ENCODE assay signal across 8 mouse cellular contexts in genomic region chr10:120233655-120234367, GRCm38 (mm10). TPM values are rescaled to one million over a fixed set of nuclear protein-coding genes. Genes with fewer than 3 reads are reported as not detected.
DNase-seq lines count a peak whose midpoint lies in the region; ATAC-seq lines count a peak whose summit lies in the region.

No protein-coding gene starts in this region.

- DNase-seq in urinary bladder, adult 2 months (ENCODE audit: low spot score): peak; percentile 22
- no peak for DNase-seq in urinary bladder, postnatal 10 days (ENCODE audit: low spot score)
- DNase-seq in cerebellum, postnatal 36 days: peak; percentile 36 to 43
- DNase-seq in heart, adult 18-20 months: peak; percentile 39 to 81
- DNase-seq in liver, embryonic 11.5 days (ENCODE audit: low spot score): peak; percentile 50
- peak; percentile 17 to 21 for DNase-seq in thymus, postnatal 36 days

- ATAC-seq in kidney, embryonic 14.5 days (ENCODE audit: low FRiP score, low TSS enrichment): peak; percentile 40; the same call in 1 of the 2 replicates
- peak; percentile 57 for ATAC-seq in liver, embryonic 11.5 days (replicated peaks; ENCODE audit: low FRiP score)
- peak; percentile 22; the same call in 1 of the 2 replicates for ATAC-seq in neutrophil, adult 5-6 weeks (ENCODE audit: extremely low read depth, insufficient number of reproducible peaks, low FRiP score, poor library complexity, severe bottlenecking)

- no peak overlapping the region for H3K27ac ChIP-seq in kidney, embryonic 14.5 days (ENCODE audit: low read depth, low read length)
- no peak overlapping the region for H3K27ac ChIP-seq in liver, embryonic 11.5 days (ENCODE audit: low read depth, low read length)

- no peaks in the 10 kb centered on the region for H3K27me3 ChIP-seq in kidney, embryonic 14.5 days (ENCODE audit: control insufficient read depth, insufficient read depth, low read length)
- no peaks in the 10 kb centered on the region for H3K27me3 ChIP-seq in liver, embryonic 11.5 days (replicated peaks; ENCODE audit: control insufficient read depth, insufficient read depth, low read length)

- 30% methylated on average over 18 of the region's 18 CpGs for WGBS in kidney, embryonic 14.5 days
- 26% methylated on average over 18 of the region's 18 CpGs for WGBS in liver, embryonic 11.5 days

- no peak overlapping the region; the same call in 1 of the 2 replicates for H3K4me2 ChIP-seq in kidney, embryonic 14.5 days (replicated peaks; ENCODE audit: low read depth, low read length)
- peak overlapping the region; percentile 56 for H3K4me2 ChIP-seq in liver, embryonic 11.5 days

- H3K9ac ChIP-seq in kidney, embryonic 14.5 days (ENCODE audit: low read depth, low read length): no peak overlapping the region
- H3K9ac ChIP-seq in liver, embryonic 11.5 days (ENCODE audit: low read depth, low read length): 0 out of 2 replicates have a peak overlapping the region, but pooled peaks have one; percentile 37

- H3K36me3 ChIP-seq in kidney, embryonic 14.5 days (ENCODE audit: control insufficient read depth, insufficient read depth, low read length): peaks cover 19% of the 10 kb centered on the region
- peaks cover 11% of the 10 kb centered on the region for H3K36me3 ChIP-seq in liver, embryonic 11.5 days (ENCODE audit: control insufficient read depth, insufficient read depth, low read length)

- no peaks in the 10 kb centered on the region for H3K4me1 ChIP-seq in kidney, embryonic 14.5 days (ENCODE audit: control insufficient read depth, insufficient read depth, low read length)
- no peaks in the 10 kb centered on the region; the same call in 1 of the 2 replicates for H3K4me1 ChIP-seq in liver, embryonic 11.5 days (replicated peaks; ENCODE audit: control insufficient read depth, insufficient read depth, low read length)

- no peaks in the 10 kb centered on the region for H3K9me3 ChIP-seq in kidney, embryonic 14.5 days (ENCODE audit: control insufficient read depth, low read length)
- H3K9me3 ChIP-seq in liver, embryonic 11.5 days (ENCODE audit: control insufficient read depth, low read length): no peaks in the 10 kb centered on the region

- H3K4me3 ChIP-seq in kidney, embryonic 14.5 days (ENCODE audit: low read length): no peak overlapping the region
- peak overlapping the region; percentile 6; the same call in 1 of the 2 replicates for H3K4me3 ChIP-seq in liver, embryonic 11.5 days (ENCODE audit: low read depth, low read length)

RNA-seq across cellular contexts. Expression of gene Llph, which starts 6.9 kb away (rescaled TPM):
- polyA plus RNA-seq in urinary bladder, adult 2 months (2012; rRNA removed): 56.9 and 59.8 TPM in 2 replicates
- total RNA-seq in heart, adult 18-20 months (2021): 1 to 10 TPM; 8.3 to 9.9 TPM
- polyA plus RNA-seq in kidney, embryonic 14.5 days (2014; fragmentation: Nextera tagmentation; extraction: Ambion mirVana): 68.5 and 87.6 TPM in 2 replicates
- polyA plus RNA-seq in liver, embryonic 11.5 days (2014; fragmentation: Nextera tagmentation; extraction: Ambion mirVana): 86.5 and 92.3 TPM in 2 replicates
- total RNA-seq in neutrophil, adult 5-6 weeks (2017): 37.6 and 42.4 TPM in 2 replicates

RNA-seq across cellular contexts. Expression of gene Irak3, which starts 31.9 kb away (rescaled TPM):
- 4.6 and 6.6 TPM in 2 replicates for polyA plus RNA-seq in urinary bladder, adult 2 months (2012; rRNA removed)
- 1 to 10 TPM; 3.3 to 3.5 TPM for total RNA-seq in heart, adult 18-20 months (2021)
- 0.74 and 0.80 TPM in 2 replicates for polyA plus RNA-seq in kidney, embryonic 14.5 days (2014; fragmentation: Nextera tagmentation; extraction: Ambion mirVana)
- polyA plus RNA-seq in liver, embryonic 11.5 days (2014; fragmentation: Nextera tagmentation; extraction: Ambion mirVana): 0.57 and 0.67 TPM in 2 replicates
- total RNA-seq in neutrophil, adult 5-6 weeks (2017): 48.1 and 59.9 TPM in 2 replicates

RNA-seq across cellular contexts. Expression of gene Tmbim4, which starts 32.4 kb away (rescaled TPM):
- polyA plus RNA-seq in urinary bladder, adult 2 months (2012; rRNA removed): 112 and 135 TPM in 2 replicates
- total RNA-seq in heart, adult 18-20 months (2021): 100 to 1,000 TPM; 107 to 108 TPM
- polyA plus RNA-seq in kidney, embryonic 14.5 days (2014; fragmentation: Nextera tagmentation; extraction: Ambion mirVana): 127 and 139 TPM in 2 replicates
- 111 and 114 TPM in 2 replicates for polyA plus RNA-seq in liver, embryonic 11.5 days (2014; fragmentation: Nextera tagmentation; extraction: Ambion mirVana)
- 96.5 and 104 TPM in 2 replicates for total RNA-seq in neutrophil, adult 5-6 weeks (2017)
